Mouse (Mus musculus): ENCODE measurements around the gene Wdsub1. TPM values are rescaled to one million over a fixed set of nuclear protein-coding genes. Genes with fewer than 3 reads are reported as not detected.
A peak's percentile ranks its signal among the peaks of the same experiment; 100 is the strongest.

Gene Wdsub1
- total and polyA plus RNA-seq, 2 experiments from 2014 or later: 42.8 to 268 TPM

DNA sequence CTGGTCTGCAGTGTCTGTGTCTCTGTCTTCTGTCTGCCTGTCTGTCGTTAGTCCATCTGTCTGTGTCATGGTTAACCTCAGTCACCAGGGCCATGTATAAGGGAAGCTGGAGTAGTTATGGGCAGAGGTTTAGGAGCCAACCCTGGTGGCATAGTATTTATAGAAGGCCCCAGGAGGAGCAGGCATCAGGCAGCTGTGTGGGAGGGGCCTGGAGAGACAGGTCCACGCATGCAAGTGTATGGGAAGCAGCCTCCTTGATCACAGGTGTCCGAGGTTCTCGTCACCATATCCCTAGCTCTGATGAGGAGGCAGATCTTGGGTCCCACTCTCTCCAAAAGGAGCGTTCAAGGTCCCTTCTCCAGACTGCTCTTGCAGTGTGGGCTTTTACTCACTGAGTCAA, 51.5 kb downstream of the Wdsub1 start:
- Histone ChIP-seq H3K4me1 (ENCODE audit: control insufficient read depth, insufficient read depth) (peaks cover 63% of the 10 kb centered on the region), H3K27me3 (ENCODE audit: control insufficient read depth, insufficient read depth, low read length) (no peaks in the 10 kb centered on the region), H3K27ac (ENCODE audit: low read depth) (peak overlapping the region; percentile 95), H3K36me3 (replicated peaks; ENCODE audit: control insufficient read depth, insufficient read depth, low read length) (peaks cover 16% of the 10 kb centered on the region), H3K9me3 (replicated peaks; ENCODE audit: control insufficient read depth, low read length) (no peaks in the 10 kb centered on the region), H3K4me2 (ENCODE audit: low read depth, low read length) (no peak overlapping the region), H3K4me3 (ENCODE audit: low read depth, low read length) (no peak overlapping the region), H3K9ac (replicated peaks; ENCODE audit: low read depth, low read length) (no peak overlapping the region)
- no peak for ATAC-seq (ENCODE audit: insufficient read depth, low read depth)
- TF ChIP-seq EP300 (IDR thresholded peaks at IDR 0.05; ENCODE audit: low read depth): no peak
- no peak for TF ChIP-seq CTCF (IDR thresholded peaks at IDR 0.05; ENCODE audit: low read depth)
- no peak for DNase-seq (ENCODE audit: low spot score)
- 57% methylated on average over 5 of the region's 5 CpGs for WGBS

DNA sequence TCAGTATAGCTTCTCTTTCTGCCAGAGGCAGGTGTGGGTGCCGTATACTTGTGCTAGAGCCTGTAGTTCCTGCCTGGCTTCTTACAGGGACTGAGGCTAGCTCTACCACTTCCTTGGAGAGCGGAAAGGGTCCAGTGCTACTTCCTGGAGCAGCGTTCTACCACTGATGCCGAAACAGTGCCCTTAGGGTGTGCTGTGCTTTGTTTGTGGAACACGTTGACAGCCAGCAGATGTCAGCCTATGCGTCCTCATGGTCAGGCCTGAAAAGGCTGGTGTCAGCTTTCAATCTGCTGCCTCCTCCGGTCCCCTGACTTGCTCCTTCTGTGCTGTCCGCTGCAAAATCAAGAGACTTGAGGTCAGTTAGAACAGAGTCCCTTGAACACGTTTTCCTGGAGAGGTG, 52.2 kb downstream of the Wdsub1 start:
- 18% methylated on average over 9 of the region's 9 CpGs for WGBS
- Histone ChIP-seq H3K4me2 (ENCODE audit: low read depth, low read length) (peak overlapping the region; percentile 48; the same call in 1 of the 2 replicates), H3K9ac (replicated peaks; ENCODE audit: low read depth, low read length) (peak overlapping the region; percentile 27)

DNA sequence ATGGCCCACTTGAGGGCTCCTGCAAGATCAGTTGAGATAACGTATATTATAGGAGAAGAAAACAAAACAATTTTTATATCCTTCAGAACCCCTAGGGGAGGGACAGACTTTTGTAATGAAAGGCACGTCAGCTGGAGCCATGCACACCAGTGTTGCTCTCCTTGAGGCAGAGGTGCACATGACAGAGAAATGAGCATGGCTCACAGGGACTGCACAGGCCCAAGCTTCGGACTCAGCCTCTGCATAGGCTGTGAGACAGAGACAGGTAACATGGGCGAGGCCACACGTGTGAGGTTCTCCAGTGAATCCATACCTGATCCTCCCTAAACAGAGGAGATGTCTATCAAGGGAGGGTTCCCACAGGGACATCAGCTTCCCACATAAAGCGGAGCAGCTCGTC, 52.7 kb downstream of the Wdsub1 start:
- Histone ChIP-seq H3K9me3 (replicated peaks; ENCODE audit: control insufficient read depth, low read length) (no peaks in the 10 kb centered on the region), H3K4me3 (ENCODE audit: low read depth, low read length) (no peak overlapping the region), H3K9ac (replicated peaks; ENCODE audit: low read depth, low read length) (peak overlapping the region; percentile 27), H3K27ac (ENCODE audit: low read depth) (peak overlapping the region; percentile 95), H3K4me1 (ENCODE audit: control insufficient read depth, insufficient read depth) (peaks cover 73% of the 10 kb centered on the region), H3K36me3 (replicated peaks; ENCODE audit: control insufficient read depth, insufficient read depth, low read length) (peaks cover 4% of the 10 kb centered on the region), H3K4me2 (ENCODE audit: low read depth, low read length) (peak overlapping the region; percentile 48), H3K27me3 (ENCODE audit: control insufficient read depth, insufficient read depth, low read length) (no peaks in the 10 kb centered on the region)
- no peak for TF ChIP-seq CTCF (IDR thresholded peaks at IDR 0.05; ENCODE audit: low read depth)
- no peak for TF ChIP-seq EP300 (IDR thresholded peaks at IDR 0.05; ENCODE audit: low read depth)
- DNase-seq (ENCODE audit: low spot score) (no peak), ATAC-seq (ENCODE audit: insufficient read depth, low read depth) (no peak)
- 50% methylated on average over 7 of the region's 7 CpGs for WGBS

More for the DNA sequence above, 52.2 kb downstream of the Wdsub1 start:
- H3K9me3 ChIP-seq (replicated peaks; ENCODE audit: control insufficient read depth, low read length): no peaks in the 10 kb centered on the region
- ATAC-seq (ENCODE audit: insufficient read depth, low read depth): peak; percentile 49
- H3K27ac ChIP-seq (ENCODE audit: low read depth): peak overlapping the region; percentile 95
- peaks cover 69% of the 10 kb centered on the region for H3K4me1 ChIP-seq (ENCODE audit: control insufficient read depth, insufficient read depth)
- H3K4me3 ChIP-seq (ENCODE audit: low read depth, low read length): no peak overlapping the region
- peak; percentile 76 for DNase-seq (ENCODE audit: low spot score)
- TF ChIP-seq EP300 (IDR thresholded peaks at IDR 0.05; ENCODE audit: low read depth): no peak
- peak; percentile 67 for TF ChIP-seq CTCF (IDR thresholded peaks at IDR 0.05; ENCODE audit: low read depth)
- H3K27me3 ChIP-seq (ENCODE audit: control insufficient read depth, insufficient read depth, low read length): no peaks in the 10 kb centered on the region
- peaks cover 8% of the 10 kb centered on the region for H3K36me3 ChIP-seq (replicated peaks; ENCODE audit: control insufficient read depth, insufficient read depth, low read length)

DNA sequence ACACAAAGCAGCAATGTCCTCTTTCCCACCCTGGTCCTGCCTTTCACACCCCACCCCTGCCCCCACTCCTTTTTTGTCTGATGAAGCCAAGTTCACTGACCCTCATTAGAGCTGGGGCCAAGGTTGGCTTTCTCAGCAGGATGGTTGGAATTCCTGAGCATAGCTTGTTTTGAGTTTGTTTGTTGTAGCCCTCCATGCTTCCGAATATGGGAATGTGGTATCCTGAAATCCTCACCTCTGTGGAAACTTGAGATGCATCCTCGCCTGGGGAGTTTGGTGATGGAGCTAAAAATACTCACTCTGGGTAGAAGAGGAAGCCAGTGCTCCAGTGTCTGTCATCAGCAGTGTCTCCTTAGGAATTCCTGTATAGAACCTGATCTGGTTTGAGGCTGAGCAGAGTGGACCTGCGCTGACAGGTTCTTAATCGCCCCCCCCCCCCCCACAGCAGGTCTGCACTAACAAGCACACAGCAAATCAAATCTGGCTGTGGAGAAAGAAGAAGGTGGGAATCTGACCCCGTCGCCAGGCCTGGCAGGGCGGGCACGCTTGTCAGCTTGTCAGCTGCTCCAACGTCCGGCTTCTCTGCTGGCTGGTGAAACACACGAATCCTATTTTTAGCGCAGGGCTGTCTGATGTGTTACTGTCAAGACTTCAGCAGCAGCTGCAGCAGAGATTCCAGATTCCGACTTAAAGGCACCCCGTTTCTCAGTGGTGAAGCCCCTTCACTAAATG, 53.4 kb downstream of the Wdsub1 start:
- Histone ChIP-seq H3K27ac (ENCODE audit: low read depth) (peak overlapping the region; percentile 95), H3K27me3 (ENCODE audit: control insufficient read depth, insufficient read depth, low read length) (no peaks in the 10 kb centered on the region), H3K4me2 (ENCODE audit: low read depth, low read length) (peak overlapping the region; percentile 48), H3K9ac (replicated peaks; ENCODE audit: low read depth, low read length) (0 out of 2 replicates have a peak overlapping the region, but pooled peaks have one; percentile 27), H3K36me3 (replicated peaks; ENCODE audit: control insufficient read depth, insufficient read depth, low read length) (no peaks in the 10 kb centered on the region), H3K4me3 (ENCODE audit: low read depth, low read length) (no peak overlapping the region), H3K4me1 (ENCODE audit: control insufficient read depth, insufficient read depth) (peaks cover 72% of the 10 kb centered on the region), H3K9me3 (replicated peaks; ENCODE audit: control insufficient read depth, low read length) (no peaks in the 10 kb centered on the region)
- DNase-seq (ENCODE audit: low spot score) (peak; percentile 93), ATAC-seq (ENCODE audit: insufficient read depth, low read depth) (peak; percentile 79)
- 6% methylated on average over 14 of the region's 14 CpGs for WGBS
- TF ChIP-seq EP300 (IDR thresholded peaks at IDR 0.05; ENCODE audit: low read depth) (peak; percentile 90), CTCF (IDR thresholded peaks at IDR 0.05; ENCODE audit: low read depth) (no peak)

DNA sequence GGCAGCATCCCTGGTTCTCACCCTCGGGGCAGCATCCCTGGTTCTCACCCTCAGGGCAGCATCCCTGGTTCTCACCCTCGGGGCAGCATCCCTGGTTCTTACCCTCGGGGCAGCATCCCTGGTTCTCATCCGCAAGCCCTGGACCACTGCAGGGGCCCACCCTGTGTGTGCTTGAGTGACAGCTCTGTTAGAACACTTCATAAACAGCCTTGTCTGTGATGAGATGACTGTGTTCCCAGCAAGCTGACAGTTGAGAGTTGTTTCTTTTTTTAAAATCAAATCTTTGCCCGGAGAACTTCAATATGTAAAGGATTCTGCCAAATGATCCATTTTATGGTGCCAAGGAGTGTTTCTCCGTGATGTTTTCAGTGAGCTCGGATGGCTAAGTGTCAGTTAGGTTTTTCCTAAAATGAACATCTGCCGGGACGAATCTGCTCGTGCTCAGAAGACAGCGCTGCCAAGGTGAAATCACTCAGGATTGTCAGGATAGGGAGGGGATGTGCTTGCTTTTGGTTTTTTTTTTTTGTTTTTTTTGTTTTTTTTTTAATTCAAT, 54.2 kb downstream of the Wdsub1 start:
- Histone ChIP-seq H3K9me3 (replicated peaks; ENCODE audit: control insufficient read depth, low read length) (no peaks in the 10 kb centered on the region), H3K4me3 (ENCODE audit: low read depth, low read length) (no peak overlapping the region), H3K9ac (replicated peaks; ENCODE audit: low read depth, low read length) (no peak overlapping the region), H3K27me3 (ENCODE audit: control insufficient read depth, insufficient read depth, low read length) (no peaks in the 10 kb centered on the region), H3K4me2 (ENCODE audit: low read depth, low read length) (no peak overlapping the region), H3K36me3 (replicated peaks; ENCODE audit: control insufficient read depth, insufficient read depth, low read length) (no peaks in the 10 kb centered on the region), H3K27ac (ENCODE audit: low read depth) (peak overlapping the region; percentile 95), H3K4me1 (ENCODE audit: control insufficient read depth, insufficient read depth) (peaks cover 65% of the 10 kb centered on the region)
- ATAC-seq (ENCODE audit: insufficient read depth, low read depth) (no peak), DNase-seq (ENCODE audit: low spot score) (no peak)
- TF ChIP-seq CTCF (IDR thresholded peaks at IDR 0.05; ENCODE audit: low read depth): no peak
- 46% methylated on average over 11 of the region's 11 CpGs for WGBS

Measured in heart, postnatal 0 days (tissue).